Mouse (Mus musculus) lung, adult 18-20 months (tissue): Measurements from ENCODE around the gene Sema4a.

Experiments
- DNase-seq, 2 experiments: peaks; one replicate each; pipeline ENCODE4 v3.0.0; 2022; ENCODE audit warnings: mixed read lengths in 2 of 2

The Sema4a gene

GRCm38 (mm10) chr3:88484597-88485316, 23.8 kb upstream of the Sema4a start:
- no peak for DNase-seq

- DNase-seq: peak; percentile 64 to 71
Measured at GRCm38 (mm10) chr3:88483621-88484020, 22.6 kb upstream of the Sema4a start.

GRCm38 (mm10) chr3:88483141-88483540, 22.2 kb upstream of the Sema4a start:
- no peak for DNase-seq

GRCm38 (mm10) chr3:88482336-88482735, 21.4 kb upstream of the Sema4a start:
- DNase-seq: no peak

GRCm38 (mm10) chr3:88481372-88482040, 20.5 kb upstream of the Sema4a start:
- no peak for DNase-seq

- no peak for DNase-seq
Measured at GRCm38 (mm10) chr3:88480679-88481078, 19.7 kb upstream of the Sema4a start.

- DNase-seq: no peak
Measured at GRCm38 (mm10) chr3:88479828-88480227, 18.8 kb upstream of the Sema4a start.

GRCm38 (mm10) chr3:88479163-88479562, 18.2 kb upstream of the Sema4a start:
- no peak for DNase-seq

- DNase-seq: peak; percentile 75 to 81
Measured at GRCm38 (mm10) chr3:88477735-88478134, 16.8 kb upstream of the Sema4a start.

GRCm38 (mm10) chr3:88476403-88476802, 15.4 kb upstream of the Sema4a start:
- no peak for DNase-seq

- DNase-seq: no peak
Measured at GRCm38 (mm10) chr3:88473571-88473970, 12.6 kb upstream of the Sema4a start.

- no peak for DNase-seq
Measured at GRCm38 (mm10) chr3:88473020-88473419, 12.0 kb upstream of the Sema4a start.

GRCm38 (mm10) chr3:88470943-88471479, 10.0 kb upstream of the Sema4a start:
- DNase-seq: no peak

GRCm38 (mm10) chr3:88469466-88469865, 8.5 kb upstream of the Sema4a start:
- DNase-seq: no peak

- DNase-seq: peak; percentile 82 to 87
Measured at GRCm38 (mm10) chr3:88467116-88467824, 6.3 kb upstream of the Sema4a start.

GRCm38 (mm10) chr3:88465127-88465526, 4.1 kb upstream of the Sema4a start:
- no peak for DNase-seq

- no peak for DNase-seq
Measured at GRCm38 (mm10) chr3:88464425-88464824, 3.4 kb upstream of the Sema4a start.

GRCm38 (mm10) chr3:88460029-88460428, 953 bp downstream of the Sema4a start:
- DNase-seq: no peak

GRCm38 (mm10) chr3:88458778-88459219, 2.2 kb downstream of the Sema4a start:
- no peak for DNase-seq

GRCm38 (mm10) chr3:88456746-88457532, 4.0 kb downstream of the Sema4a start:
- DNase-seq: no peak

GRCm38 (mm10) chr3:88456313-88456712, 4.7 kb downstream of the Sema4a start:
- peak in 1 of 2 experiments; percentile 61 for DNase-seq

GRCm38 (mm10) chr3:88455588-88456264, 5.3 kb downstream of the Sema4a start:
- DNase-seq: peak; percentile 85 to 89
